In the genomic region with DNA sequence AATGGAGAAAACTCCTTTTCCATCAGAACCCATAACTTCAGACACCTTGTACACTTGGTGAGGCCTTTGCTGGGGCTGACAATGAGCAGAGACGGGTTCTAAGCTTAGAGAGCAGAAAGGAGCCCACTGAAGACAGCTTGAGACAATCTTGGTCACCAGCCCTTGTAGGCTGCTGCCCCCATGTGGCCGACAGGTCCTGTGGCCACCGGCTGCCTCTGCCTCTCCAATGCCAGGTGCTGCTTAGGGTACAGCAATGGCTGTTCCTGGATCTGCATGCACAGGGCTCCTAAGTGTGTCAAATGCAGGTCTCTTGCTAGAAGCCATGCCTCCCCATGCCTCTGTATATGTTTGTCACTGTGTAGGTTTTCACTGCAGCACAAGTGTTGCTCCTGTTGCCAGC, we compare ENCODE assay signal across 7 mouse cellular contexts. TPM values are rescaled to one million over a fixed set of nuclear protein-coding genes. Genes with fewer than 3 reads are reported as not detected.
DNase-seq lines count a peak whose midpoint lies in the region; ATAC-seq and TF ChIP-seq lines count a peak whose summit lies in the region.

No protein-coding gene starts in this region.

- H3K27ac ChIP-seq in intestine, embryonic 16.5 days (ENCODE audit: low read length), result no peak overlapping the region
- no peak overlapping the region for H3K27ac ChIP-seq in midbrain, embryonic 12.5 days (replicated peaks)
- no peak overlapping the region for H3K27ac ChIP-seq in small intestine, adult 2 months (ENCODE audit: insufficient read depth, low read depth, low read length)

- TF ChIP-seq POLR2A in small intestine, adult 2 months (IDR thresholded peaks at IDR 0.05; ENCODE audit: low read depth, low read length), result no peak

- peaks cover 26% of the 10 kb centered on the region for H3K36me3 ChIP-seq in intestine, embryonic 16.5 days (ENCODE audit: control insufficient read depth, insufficient read depth, low read length)
- peaks cover 99% of the 10 kb centered on the region for H3K36me3 ChIP-seq in midbrain, embryonic 12.5 days
- H3K36me3 ChIP-seq in small intestine, adult 2 months (ENCODE audit: control insufficient read depth, insufficient read depth, low read length), result peaks cover 40% of the 10 kb centered on the region

- intact Hi-C loops in left cerebral cortex, postnatal 25 days (cut with DNase I), result loop anchor here (1.0 to 2.0 kb wide), 2 partner anchors 105 to 189 kb away; no protein-coding TSS in a partner anchor

- ATAC-seq in intestine, embryonic 16.5 days, result peak; percentile 68
- peak; percentile 71 for ATAC-seq in midbrain, embryonic 12.5 days (ENCODE audit: low FRiP score, low read depth)

- no peak overlapping the region for H3K4me3 ChIP-seq in intestine, embryonic 16.5 days (ENCODE audit: low read length)
- H3K4me3 ChIP-seq in midbrain, embryonic 12.5 days, result no peak overlapping the region
- H3K4me3 ChIP-seq in small intestine, adult 2 months (ENCODE audit: low read depth, low read length), result no peak overlapping the region

- no peak overlapping the region for H3K9ac ChIP-seq in intestine, embryonic 16.5 days (ENCODE audit: low read depth, low read length)
- no peak overlapping the region for H3K9ac ChIP-seq in midbrain, embryonic 12.5 days (replicated peaks)

- no peaks in the 10 kb centered on the region for H3K27me3 ChIP-seq in intestine, embryonic 16.5 days (replicated peaks; ENCODE audit: control insufficient read depth, insufficient read depth, low read length)
- H3K27me3 ChIP-seq in midbrain, embryonic 12.5 days, result no peaks in the 10 kb centered on the region
- H3K27me3 ChIP-seq in small intestine, adult 2 months (ENCODE audit: control insufficient read depth, insufficient read depth, low read length), result no peaks in the 10 kb centered on the region

- TF ChIP-seq CTCF in small intestine, adult 2 months (IDR thresholded peaks at IDR 0.05; ENCODE audit: extremely low read depth, insufficient read length, insufficient replicate concordance, low read depth, low read length), result peak; percentile 91

- DNase-seq in adrenal gland, adult (ENCODE audit: inconsistent age in 2 of 2, low spot score in 1 of 2), result peak; percentile 85 to 93
- peak; percentile 78 for DNase-seq in embryo, embryonic 10 days (ENCODE audit: low spot score)
- peak; percentile 64 for DNase-seq in gastrocnemius, postnatal 25 days
- DNase-seq in left cerebral cortex, postnatal 25 days (ENCODE audit: low spot score in 2 of 2), result peak; percentile 79 to 81

- no peaks in the 10 kb centered on the region for H3K9me3 ChIP-seq in intestine, embryonic 16.5 days (ENCODE audit: control insufficient read depth, low read length)
- H3K9me3 ChIP-seq in midbrain, embryonic 12.5 days, result no peaks in the 10 kb centered on the region

- H3K4me1 ChIP-seq in intestine, embryonic 16.5 days (ENCODE audit: control insufficient read depth, insufficient read depth, low read length), result no peaks in the 10 kb centered on the region
- H3K4me1 ChIP-seq in midbrain, embryonic 12.5 days, result no peaks in the 10 kb centered on the region
- H3K4me1 ChIP-seq in small intestine, adult 2 months (ENCODE audit: control insufficient read depth, insufficient read depth, insufficient read length, low read length), result no peaks in the 10 kb centered on the region

- WGBS in intestine, embryonic 16.5 days, result 26% methylated on average over 3 of the region's 3 CpGs
- WGBS in midbrain, embryonic 12.5 days, result 25% methylated on average over 3 of the region's 3 CpGs
- 3% methylated on average over 3 of the region's 3 CpGs for WGBS in small intestine, adult 2 months

- no peak overlapping the region for H3K4me2 ChIP-seq in intestine, embryonic 16.5 days (ENCODE audit: low read depth, low read length)
- H3K4me2 ChIP-seq in midbrain, embryonic 12.5 days (replicated peaks), result no peak overlapping the region

RNA-seq across cellular contexts. Expression of gene Klf2, which starts 47.0 kb away (rescaled TPM):
- 10 to 100 TPM; 16.1 to 17.4 TPM for total RNA-seq in gastrocnemius, postnatal 25 days (2021)
- polyA plus RNA-seq in intestine, embryonic 16.5 days (2015; fragmentation: Nextera tagmentation; extraction: Ambion mirVana), result 3.6 and 5.1 TPM in 2 replicates
- 10 to 100 TPM; 13.6 to 18.2 TPM for total RNA-seq in left cerebral cortex, postnatal 25 days (2021)
- 8.8 and 9.2 TPM in 2 replicates for polyA plus RNA-seq in midbrain, embryonic 12.5 days (2016; fragmentation: Nextera tagmentation; extraction: Ambion mirVana)
- polyA plus RNA-seq in small intestine, adult 2 months (2012; rRNA removed), result 21.4 and 24.7 TPM in 2 replicates

RNA-seq across cellular contexts. Expression of gene Eps15l1, which starts 55.4 kb away (rescaled TPM):
- 10 to 100 TPM; 22.7 to 23.9 TPM for total RNA-seq in gastrocnemius, postnatal 25 days (2021)
- 41.9 and 42.5 TPM in 2 replicates for polyA plus RNA-seq in intestine, embryonic 16.5 days (2015; fragmentation: Nextera tagmentation; extraction: Ambion mirVana)
- 10 to 100 TPM; 59.9 to 72.1 TPM for total RNA-seq in left cerebral cortex, postnatal 25 days (2021)
- polyA plus RNA-seq in midbrain, embryonic 12.5 days (2016; fragmentation: Nextera tagmentation; extraction: Ambion mirVana), result 72.9 and 73.2 TPM in 2 replicates
- 14.5 and 27.0 TPM in 2 replicates for polyA plus RNA-seq in small intestine, adult 2 months (2012; rRNA removed)
